Mouse (Mus musculus): ENCODE results near the gene Chchd10.
A peak's percentile ranks its signal among the peaks of the same experiment; 100 is the strongest.
"Not testable (repeated sequence)": the region's sequence is repeated elsewhere in the genome, so short reads cannot be mapped to it uniquely, and the experiment has no call there.

The Chchd10 gene

DNA sequence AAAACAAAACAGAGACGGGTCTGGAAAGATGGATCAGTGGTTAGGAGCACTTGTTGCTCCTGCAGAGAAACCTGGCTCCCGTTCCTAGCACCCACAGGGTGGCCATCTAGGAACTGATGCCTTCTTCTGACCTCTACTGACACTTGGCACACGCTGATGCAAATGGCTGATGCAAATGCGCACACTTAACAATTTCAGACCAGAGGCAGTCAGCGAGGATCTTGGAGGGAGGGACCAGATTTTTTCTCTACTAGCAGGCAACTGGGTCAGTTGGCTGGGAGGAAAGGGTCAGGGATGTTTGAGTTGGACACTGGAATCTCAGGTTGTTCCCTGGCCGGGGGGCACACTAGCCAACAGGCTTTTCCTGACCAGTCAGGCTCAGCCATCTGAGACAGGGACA is at the start of gene Chchd10:
Chchd10 (plus strand) TSS at position 240 of the 400 bp plus-strand sequence.
- no peak for DNase-seq

DNA sequence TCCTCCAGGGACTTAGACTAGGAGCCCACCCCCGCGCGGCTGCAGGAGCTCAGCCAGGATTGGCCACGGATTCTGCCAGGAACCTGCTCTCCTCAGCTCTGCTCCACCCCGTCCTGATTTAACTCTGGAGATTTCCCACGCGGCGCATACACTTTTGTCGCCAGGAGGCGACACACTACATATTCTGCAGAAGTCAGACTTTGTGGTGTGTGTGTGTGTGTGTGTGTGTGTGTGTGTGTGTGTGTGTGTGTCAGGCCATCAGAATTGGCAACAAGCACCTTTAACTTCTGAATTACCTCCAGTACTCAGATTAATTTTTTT is 49.7 kb upstream of the Chchd10 start:
- DNase-seq: peak; percentile 81

DNA sequence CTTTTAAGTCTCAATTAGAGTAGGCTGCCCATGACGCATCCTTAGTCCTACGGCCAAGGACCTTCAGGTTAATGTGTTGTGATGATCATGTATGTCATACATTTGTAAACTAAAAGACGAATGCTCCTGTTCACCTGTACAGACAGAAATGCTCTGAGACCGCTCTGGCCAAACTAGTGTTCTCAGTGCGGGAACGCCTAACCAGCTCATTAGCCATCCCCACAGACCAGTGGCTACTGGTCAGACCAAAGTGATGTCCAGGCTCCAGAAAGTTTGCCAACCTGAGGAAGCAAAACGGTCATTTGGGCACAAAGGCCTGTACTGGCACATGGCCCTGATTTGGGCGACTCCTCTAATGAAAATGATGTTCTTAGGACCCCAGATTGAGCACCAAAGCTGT is 48.2 kb upstream of the Chchd10 start:
- DNase-seq: no peak

DNA sequence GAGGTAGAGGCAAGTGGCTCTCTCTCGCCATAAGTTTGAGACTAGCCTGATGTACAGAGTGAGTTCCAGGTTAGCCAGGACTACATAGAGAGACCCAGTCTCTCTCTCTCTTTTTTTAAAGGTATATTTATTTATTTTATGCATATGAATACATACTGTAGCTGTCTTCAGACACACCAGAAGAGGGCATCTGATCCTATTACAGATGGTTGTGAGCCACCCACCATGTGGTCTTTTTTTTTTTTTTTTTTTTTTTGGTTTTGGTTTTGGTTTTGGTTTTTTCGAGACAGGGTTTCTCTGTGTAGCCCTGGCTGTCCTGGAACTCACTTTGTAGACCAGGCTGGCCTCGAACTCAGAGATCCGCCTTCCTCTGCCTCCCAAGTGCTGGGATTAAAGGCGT is 45.4 kb upstream of the Chchd10 start:
- DNase-seq: not testable (repeated sequence)

- no peak for DNase-seq
These were observed 43.4 kb upstream of the Chchd10 start for GRCm38 (mm10) chr10:75889406-75890153.

GRCm38 (mm10) chr10:75893089-75893750 is 39.7 kb upstream of the Chchd10 start, which contains the start of gene Derl3:
Derl3 (plus strand) TSS chr10:75893413.
- peak; percentile 99 for DNase-seq

- DNase-seq: no peak
These were observed 38.3 kb upstream of the Chchd10 start for GRCm38 (mm10) chr10:75894601-75895000.

GRCm38 (mm10) chr10:75895730-75896129 is 37.2 kb upstream of the Chchd10 start:
- DNase-seq: no peak

- DNase-seq: no peak
These were observed 36.7 kb upstream of the Chchd10 start for GRCm38 (mm10) chr10:75896208-75896607.

- DNase-seq: peak; percentile 65
These were observed 35.6 kb upstream of the Chchd10 start for GRCm38 (mm10) chr10:75897373-75897772.

GRCm38 (mm10) chr10:75898039-75898564 is 34.8 kb upstream of the Chchd10 start:
- no peak for DNase-seq

- DNase-seq: no peak
These were observed 34.1 kb upstream of the Chchd10 start for GRCm38 (mm10) chr10:75898846-75899245.

- no peak for DNase-seq
These were observed 28.5 kb upstream of the Chchd10 start for GRCm38 (mm10) chr10:75904391-75904790.

DNA sequence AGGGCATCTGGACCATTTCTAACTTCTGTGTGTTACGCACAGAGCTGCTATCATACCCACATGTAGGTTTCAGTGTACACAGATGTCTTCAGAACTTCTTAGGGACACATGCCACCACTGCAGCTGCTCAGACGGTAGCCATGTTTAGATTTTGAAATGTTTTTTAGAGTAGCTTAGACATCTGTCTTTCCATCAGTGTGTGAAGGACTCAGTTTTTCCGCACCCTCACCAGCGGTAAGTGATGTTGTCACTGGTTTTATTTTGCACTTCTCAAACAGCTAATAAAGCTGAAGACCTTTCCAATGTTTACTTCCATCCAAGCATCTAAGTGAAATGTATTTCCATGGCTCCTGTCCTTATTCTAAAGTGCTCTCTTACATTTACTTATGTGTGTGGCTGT is 26.0 kb upstream of the Chchd10 start:
- DNase-seq: no peak

GRCm38 (mm10) chr10:75910698-75911097 is 22.2 kb upstream of the Chchd10 start:
- DNase-seq: no peak

GRCm38 (mm10) chr10:75913013-75913589 is 19.8 kb upstream of the Chchd10 start:
- no peak for DNase-seq

GRCm38 (mm10) chr10:75915557-75915956 is 17.4 kb upstream of the Chchd10 start:
- no peak for DNase-seq

DNA sequence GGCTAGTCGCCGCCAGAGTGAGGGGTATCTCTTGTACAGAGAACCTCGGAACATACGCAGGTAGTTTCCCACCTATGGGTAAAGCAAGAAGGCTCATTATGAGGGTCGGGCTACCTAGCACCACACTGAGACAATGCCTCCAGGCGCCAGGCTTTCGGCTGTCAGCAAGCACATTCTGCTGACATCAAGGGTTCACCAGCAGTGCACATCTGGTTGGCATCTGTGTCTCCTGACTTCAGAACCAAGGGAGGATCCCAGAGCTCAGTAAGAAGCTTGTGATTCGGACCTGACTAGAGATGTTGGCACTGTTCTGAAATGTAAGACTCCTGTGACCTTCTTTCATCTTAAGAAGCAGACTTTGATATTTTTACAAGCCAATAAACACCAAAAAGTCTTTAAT is 16.1 kb upstream of the Chchd10 start:
- no peak for DNase-seq

DNA sequence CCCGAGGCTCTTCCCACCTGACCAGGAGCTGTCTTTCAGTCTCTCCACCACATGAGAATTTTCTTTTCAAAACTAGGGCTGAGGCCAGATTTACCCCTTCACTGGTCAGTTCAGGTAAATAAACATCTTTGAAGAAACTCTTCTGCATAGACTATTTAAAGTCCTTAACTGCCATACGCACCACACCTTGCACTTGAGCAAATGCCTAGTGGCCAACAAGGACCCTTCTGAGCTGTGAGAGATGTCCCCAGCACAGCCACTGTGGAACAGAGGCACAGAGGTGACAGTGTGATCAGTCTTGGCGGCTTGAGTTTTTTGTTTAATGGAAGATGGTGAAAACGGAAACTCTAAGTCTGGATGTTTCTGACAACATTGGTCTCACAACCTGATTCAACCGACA is 13.9 kb upstream of the Chchd10 start:
- DNase-seq: no peak

DNA sequence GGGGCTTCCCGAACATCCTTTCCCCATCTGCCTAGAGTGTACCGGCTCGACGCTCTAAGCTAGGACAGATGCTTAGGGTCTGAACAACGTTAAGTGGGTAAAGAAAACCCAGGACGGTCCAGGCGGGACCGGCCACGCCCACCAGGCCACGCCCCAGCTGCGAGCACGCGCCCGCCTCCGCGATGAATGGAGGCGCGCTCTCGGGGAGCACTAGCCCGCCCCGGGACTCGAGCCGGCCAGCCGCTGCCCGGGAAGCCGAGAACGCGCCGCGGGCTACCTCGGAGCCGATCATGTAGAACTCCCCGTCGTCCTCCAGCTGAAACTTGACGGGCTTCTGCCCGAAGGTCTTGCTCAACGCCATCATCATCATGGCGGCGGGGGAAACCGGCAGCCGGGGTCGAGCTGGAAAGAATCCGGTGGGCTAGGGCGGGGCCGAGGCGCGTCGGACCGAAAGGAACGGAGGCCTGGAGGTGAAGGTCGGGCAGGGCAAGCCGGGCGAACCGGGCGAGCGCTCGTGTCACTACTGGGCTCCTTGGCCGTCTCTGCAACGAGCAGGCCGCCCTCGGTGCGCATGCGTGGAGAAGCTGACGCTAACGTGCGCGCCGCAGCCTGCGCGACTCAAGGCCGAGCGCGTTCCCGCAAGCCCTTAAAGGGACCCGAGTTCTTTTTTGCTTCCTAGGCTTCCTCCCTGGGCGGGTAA is 11.8 kb upstream of the Chchd10 start, which contains the start of gene Smarcb1:
Smarcb1 (minus strand) TSS at position 592 of the 700 bp plus-strand sequence.
- DNase-seq: peak; percentile 95

- DNase-seq: peak; percentile 67
These were observed 11.0 kb upstream of the Chchd10 start for GRCm38 (mm10) chr10:75921726-75922560.

- DNase-seq: no peak
These were observed 8.6 kb upstream of the Chchd10 start for GRCm38 (mm10) chr10:75924324-75924723.
